Mouse (Mus musculus) myocyte (in vitro differentiated cells): ENCODE measurements around the gene Tas1r2.

Source experiments
- CEBPB ChIP-seq: IDR thresholded peaks from 2 replicates; pipeline ENCODE4 v1.6.1; 2011; ENCODE audit warnings: mild to moderate bottlenecking, moderate library complexity; ENCODE audit not compliant: poor library complexity, insufficient read depth, severe bottlenecking
- E2F4 ChIP-seq: IDR thresholded peaks from one replicate; pipeline ENCODE4 v1.6.1; 2011; ENCODE audit warnings: mild to moderate bottlenecking, control low read depth, moderate library complexity; ENCODE audit not compliant: insufficient read depth
- MAX ChIP-seq: IDR thresholded peaks from one replicate; pipeline ENCODE4 v1.6.1; 2011; ENCODE audit warnings: low read depth, mild to moderate bottlenecking, control low read depth
- MYOG ChIP-seq, 3 experiments: IDR thresholded peaks; one replicate each; pipeline ENCODE4 v1.6.1; 2011; ENCODE audit warnings: control low read depth in 2 of 3, low read depth in 2 of 3, mild to moderate bottlenecking in 2 of 3; ENCODE audit not compliant: insufficient read length in 2 of 3, control insufficient read depth in 1 of 3, insufficient read depth in 1 of 3
- POLR2A ChIP-seq: IDR thresholded peaks from one replicate; pipeline ENCODE4 v1.6.1; 2011; ENCODE audit warnings: low read depth, mild to moderate bottlenecking, control low read depth, moderate library complexity; ENCODE audit not compliant: insufficient read length
- POLR2AphosphoS2 ChIP-seq: IDR thresholded peaks from one replicate; pipeline ENCODE4 v1.6.1; 2011; ENCODE audit warnings: low read depth, control low read depth; ENCODE audit not compliant: insufficient read length
- TCF12 ChIP-seq: IDR thresholded peaks from one replicate; pipeline ENCODE4 v1.6.1; 2011; ENCODE audit warnings: mild to moderate bottlenecking, control low read depth; ENCODE audit not compliant: poor library complexity, insufficient read depth, severe bottlenecking
- TCF3 ChIP-seq: IDR thresholded peaks from one replicate; pipeline ENCODE4 v1.6.1; 2011; ENCODE audit warnings: low read depth, control low read depth; ENCODE audit not compliant: insufficient read length
- USF1 ChIP-seq: IDR thresholded peaks from one replicate; pipeline ENCODE4 v1.6.1; 2011; ENCODE audit warnings: low read depth, mild to moderate bottlenecking, control low read depth, moderate library complexity

DNA sequence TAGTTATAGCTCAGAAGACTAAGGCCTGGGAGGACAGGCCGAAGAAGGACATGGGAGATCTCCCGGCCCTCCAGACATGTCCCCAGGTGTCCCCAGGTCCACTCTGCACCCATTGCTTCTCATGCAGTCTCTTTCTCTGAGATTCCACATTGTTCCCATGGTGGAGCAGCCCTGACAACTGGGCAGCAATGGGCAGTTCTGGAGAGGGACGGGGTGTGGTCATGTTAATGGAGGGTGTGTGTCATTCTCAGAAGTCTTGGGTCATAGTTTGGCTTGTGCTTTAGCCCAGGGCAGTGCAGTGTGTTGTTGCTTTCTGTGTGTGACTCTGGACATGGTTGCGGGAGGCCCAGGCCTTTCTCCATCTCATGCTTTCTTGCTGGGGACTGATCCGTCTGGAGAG lies 46.6 kb upstream of the Tas1r2 start:
- no peak for TF ChIP-seq POLR2A
- TF ChIP-seq POLR2AphosphoS2 = no peak
- TF ChIP-seq USF1 = no peak
- no peak for TF ChIP-seq MAX
- TF ChIP-seq TCF3 = no peak
- TF ChIP-seq CEBPB = no peak
- no peak for TF ChIP-seq E2F4
- TF ChIP-seq MYOG (IDR thresholded peaks at IDR 0.05; ENCODE audit: control insufficient read depth in 1 of 3, insufficient read depth in 1 of 3, insufficient read length in 2 of 3, low read depth in 2 of 3) = peak in 1 of 3 experiments; percentile 56
- no peak for TF ChIP-seq TCF12
